Mouse (Mus musculus) erythroblast, embryonic 14.5 days (primary cell): ENCODE data around the gene Pnpla7. TPM values are rescaled to one million over a fixed set of nuclear protein-coding genes. Genes with fewer than 3 reads are reported as not detected.

Experiments
- H3K27me3 ChIP-seq: 2 replicates; pipeline ENCODE4 v1.6.1; 2012; ENCODE audit warnings: inconsistent platforms; ENCODE audit not compliant: control insufficient read depth
- H3K36me3 ChIP-seq: 2 replicates; pipeline ENCODE4 v1.6.1; 2012; ENCODE audit warnings: mild to moderate bottlenecking, inconsistent platforms; ENCODE audit not compliant: control insufficient read depth
- H3K4me1 ChIP-seq: 2 replicates; pipeline ENCODE4 v1.6.1; 2012; ENCODE audit warnings: inconsistent platforms; ENCODE audit not compliant: control insufficient read depth
- H3K4me3 ChIP-seq: replicated peaks from 2 replicates; pipeline ENCODE3; 2012; ENCODE audit warnings: moderate library complexity, mild to moderate bottlenecking, inconsistent platforms
- H3K9me3 ChIP-seq: 2 replicates; pipeline ENCODE4 v1.6.1; 2012; ENCODE audit warnings: low read length, inconsistent platforms, mixed read lengths; ENCODE audit not compliant: control insufficient read depth
- GATA1 ChIP-seq: IDR thresholded peaks from 2 replicates; pipeline ENCODE4 v1.6.1; 2012; ENCODE audit warnings: low read length, inconsistent platforms, mixed read lengths
- TAL1 ChIP-seq: IDR thresholded peaks from 3 replicates; pipeline ENCODE4 v1.6.1; 2012; ENCODE audit warnings: low read length, inconsistent platforms, mixed read lengths
- polyA plus RNA-seq: library from polyadenylated mRNA; stranded (reverse); fragments of >175 nt; gene quantifications from 2 replicates; pipeline ENCODE4 v1.2.3, GENCODE M21; 2012

The Pnpla7 gene
- 0.52 and 0.80 TPM in 2 replicates for polyA plus RNA-seq

GRCm38 (mm10) chr2:24975704-24976297 lies at the start of gene Pnpla7:
Pnpla7 (plus strand) TSS chr2:24976033.
- peak within 1 kb of the TSS; percentile 93 for H3K4me3 ChIP-seq

GRCm38 (mm10) chr2:24926345-24926964 lies 49.4 kb upstream of the Pnpla7 start:
- Histone ChIP-seq H3K4me3 (no peak overlapping the region), H3K4me1 (peaks cover 3% of the 10 kb centered on the region; the same call in 1 of the 2 replicates), H3K36me3 (peaks cover 13% of the 10 kb centered on the region), H3K9me3 (no peaks in the 10 kb centered on the region), H3K27me3 (no peaks in the 10 kb centered on the region)
- TF ChIP-seq TAL1 (no peak), GATA1 (no peak)

More at GRCm38 (mm10) chr2:24975704-24976297, at the start of gene Pnpla7:
- no peak for TF ChIP-seq TAL1
- Histone ChIP-seq H3K36me3 (peaks cover 45% of the 10 kb centered on the region), H3K9me3 (no peaks in the 10 kb centered on the region), H3K27me3 (no peaks in the 10 kb centered on the region), H3K4me1 (peaks cover 54% of the 10 kb centered on the region)

GRCm38 (mm10) chr2:24926965-24927358 lies 48.9 kb upstream of the Pnpla7 start:
- H3K4me3 ChIP-seq, result no peak overlapping the region
- peaks cover 13% of the 10 kb centered on the region for H3K36me3 ChIP-seq
- H3K4me1 ChIP-seq, result peaks cover 3% of the 10 kb centered on the region; the same call in 1 of the 2 replicates
- no peaks in the 10 kb centered on the region for H3K27me3 ChIP-seq
- H3K9me3 ChIP-seq, result no peaks in the 10 kb centered on the region
- TF ChIP-seq GATA1, result no peak
- TF ChIP-seq TAL1, result no peak

GRCm38 (mm10) chr2:24927810-24928479 lies 47.9 kb upstream of the Pnpla7 start:
- H3K36me3 ChIP-seq, result peaks cover 13% of the 10 kb centered on the region
- no peaks in the 10 kb centered on the region for H3K9me3 ChIP-seq
- no peak overlapping the region for H3K4me3 ChIP-seq
- TF ChIP-seq GATA1 (no peak), TAL1 (no peak)
- H3K4me1 ChIP-seq, result peaks cover 3% of the 10 kb centered on the region; the same call in 1 of the 2 replicates
- H3K27me3 ChIP-seq, result no peaks in the 10 kb centered on the region

GRCm38 (mm10) chr2:24929119-24929518 lies 46.7 kb upstream of the Pnpla7 start:
- peaks cover 13% of the 10 kb centered on the region for H3K36me3 ChIP-seq

GRCm38 (mm10) chr2:24929593-24929992 lies 46.2 kb upstream of the Pnpla7 start:
- Histone ChIP-seq H3K9me3 (no peaks in the 10 kb centered on the region), H3K4me1 (peaks cover 12% of the 10 kb centered on the region), H3K36me3 (peaks cover 13% of the 10 kb centered on the region), H3K27me3 (no peaks in the 10 kb centered on the region), H3K4me3 (no peak overlapping the region)
- TF ChIP-seq GATA1 (no peak), TAL1 (no peak)

More at GRCm38 (mm10) chr2:24929119-24929518, 46.7 kb upstream of the Pnpla7 start:
- H3K4me1 ChIP-seq, result peaks cover 7% of the 10 kb centered on the region
- no peak for TF ChIP-seq TAL1
- TF ChIP-seq GATA1, result no peak
- no peak overlapping the region for H3K4me3 ChIP-seq
- no peaks in the 10 kb centered on the region for H3K9me3 ChIP-seq
- no peaks in the 10 kb centered on the region for H3K27me3 ChIP-seq

GRCm38 (mm10) chr2:24934441-24934963 lies 41.3 kb upstream of the Pnpla7 start:
- Histone ChIP-seq H3K9me3 (no peaks in the 10 kb centered on the region), H3K27me3 (peaks cover 13% of the 10 kb centered on the region), H3K4me3 (peak overlapping the region; percentile 85), H3K36me3 (no peaks in the 10 kb centered on the region), H3K4me1 (peaks cover 24% of the 10 kb centered on the region)
- TF ChIP-seq TAL1, result no peak
- no peak for TF ChIP-seq GATA1

- no peaks in the 10 kb centered on the region for H3K9me3 ChIP-seq
- peaks cover 19% of the 10 kb centered on the region for H3K27me3 ChIP-seq
- peaks cover 24% of the 10 kb centered on the region for H3K4me1 ChIP-seq
- no peaks in the 10 kb centered on the region for H3K36me3 ChIP-seq
- TF ChIP-seq GATA1 (no peak), TAL1 (no peak)
- peak within 1 kb of the TSS; percentile 85 for H3K4me3 ChIP-seq
These were observed 40.6 kb upstream of the Pnpla7 start, which contains the start of gene Arrdc1 for GRCm38 (mm10) chr2:24935057-24935796. Arrdc1 (minus strand) TSS chr2:24935252.
